Mouse (Mus musculus): ENCODE results near the gene Hist1h4k. TPM values are rescaled to one million over a fixed set of nuclear protein-coding genes. Genes with fewer than 3 reads are reported as not detected.

Gene Hist1h4k
- polyA plus RNA-seq (2021; fragmentation: Nextera tagmentation) = 0.70 and 3.0 TPM in 2 replicates
- long read RNA-seq, experiment 1, transcript Hist1h4k-201 (1 exons, 312 nt) = major isoform, 11 of 11 reads
- long read RNA-seq, experiment 1, partial matches to known transcripts = 0 of 11 reads
- long read RNA-seq, experiment 1, other reads (novel, unspliced or antisense) = 0 of 11 reads
- long read RNA-seq, experiment 2 = 0 reads

GRCm38 (mm10) chr13:21750159-21751017 lies at the start of gene Hist1h4k:
Hist1h4k (minus strand) TSS chr13:21750505.

DNA sequence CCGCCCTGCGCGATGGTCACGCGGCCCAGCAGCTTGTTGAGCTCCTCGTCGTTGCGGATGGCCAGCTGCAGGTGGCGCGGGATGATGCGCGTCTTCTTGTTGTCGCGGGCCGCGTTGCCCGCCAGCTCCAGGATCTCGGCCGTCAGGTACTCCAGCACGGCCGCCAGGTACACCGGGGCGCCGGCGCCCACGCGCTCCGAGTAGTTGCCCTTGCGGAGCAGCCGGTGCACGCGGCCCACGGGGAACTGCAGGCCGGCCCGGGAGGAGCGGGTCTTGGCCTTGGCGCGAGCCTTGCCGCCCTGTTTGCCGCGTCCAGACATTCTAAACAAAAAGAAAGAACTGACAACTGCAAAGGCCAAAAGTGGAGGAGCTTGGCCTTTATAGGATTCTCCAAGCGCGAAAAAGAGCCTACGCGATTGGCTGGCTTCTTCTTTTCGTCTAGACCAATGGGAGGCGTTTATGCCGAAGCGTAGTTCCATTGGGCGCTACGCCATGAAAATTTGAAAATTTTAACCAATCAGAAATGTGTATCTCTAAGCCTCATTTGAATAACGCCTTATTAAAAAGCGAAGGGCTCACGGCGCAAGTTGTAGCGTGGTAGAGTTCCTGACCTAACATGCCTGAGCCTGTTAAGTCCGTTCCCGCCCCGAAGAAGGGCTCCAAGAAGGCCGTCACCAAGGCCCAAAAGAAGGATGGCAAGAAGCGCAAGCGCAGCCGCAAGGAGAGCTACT lies 36.8 kb upstream of the Hist1h4k start, which contains the start of the genes Hist1h2an and Hist1h2bp:
Gene Hist1h2an, minus strand, starts transcription at position 320 of the 731 bp plus-strand sequence.
Gene Hist1h2bp, plus strand, starts transcription at position 563 of the 731 bp plus-strand sequence.

DNA sequence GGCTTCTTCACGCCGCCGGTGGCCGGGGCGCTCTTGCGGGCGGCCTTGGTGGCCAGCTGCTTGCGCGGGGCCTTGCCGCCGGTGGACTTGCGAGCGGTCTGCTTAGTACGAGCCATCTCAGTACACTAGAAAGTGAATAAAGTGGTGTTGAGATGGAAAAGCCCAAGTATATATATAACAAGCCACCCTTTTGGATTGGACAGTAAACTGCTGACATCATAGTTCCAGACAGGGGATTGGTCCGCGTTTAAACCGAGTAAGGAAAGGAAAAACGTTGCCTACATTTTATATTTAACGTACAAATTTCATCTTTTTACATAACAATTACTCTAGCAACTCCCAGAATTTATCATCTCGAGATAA lies 32.9 kb upstream of the Hist1h4k start, which contains the start of gene Hist1h3i:
Gene Hist1h3i, minus strand, starts transcription at position 116 of the 363 bp plus-strand sequence.

GRCm38 (mm10) chr13:21779767-21780731 lies 29.7 kb upstream of the Hist1h4k start, which contains the start of gene Hist1h1b:
Hist1h1b (minus strand) TSS chr13:21780625.

DNA sequence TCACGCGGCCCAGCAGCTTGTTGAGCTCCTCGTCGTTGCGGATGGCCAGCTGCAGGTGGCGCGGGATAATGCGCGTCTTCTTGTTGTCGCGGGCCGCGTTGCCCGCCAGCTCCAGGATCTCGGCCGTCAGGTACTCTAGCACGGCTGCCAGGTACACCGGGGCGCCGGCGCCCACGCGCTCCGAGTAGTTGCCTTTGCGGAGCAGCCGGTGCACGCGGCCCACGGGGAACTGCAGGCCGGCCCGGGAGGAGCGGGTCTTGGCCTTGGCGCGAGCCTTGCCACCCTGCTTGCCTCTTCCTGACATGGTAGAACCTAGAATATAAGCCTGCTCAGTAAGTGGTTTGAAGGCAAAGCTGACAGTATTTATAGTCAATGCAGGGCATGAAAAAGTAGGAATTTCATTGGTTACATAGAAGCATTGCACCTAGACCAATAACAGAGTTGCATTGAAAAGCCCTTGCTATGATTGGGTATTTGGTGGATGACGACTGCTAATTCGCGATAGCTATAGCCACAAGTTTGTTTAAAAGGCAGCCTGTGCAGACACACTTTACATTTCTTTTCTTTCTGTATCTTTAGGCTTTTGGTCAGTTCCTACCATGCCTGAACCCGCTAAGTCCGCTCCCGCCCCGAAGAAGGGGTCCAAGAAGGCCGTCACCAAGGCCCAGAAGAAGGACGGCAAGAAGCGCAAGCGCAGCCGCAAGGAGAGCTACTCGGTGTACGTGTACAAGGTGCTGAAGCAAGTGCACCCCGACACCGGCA lies 3.4 kb upstream of the Hist1h4k start, which contains the start of the genes Hist1h2ak and Hist1h2bn:
Gene Hist1h2ak, minus strand, starts transcription at position 304 of the 762 bp plus-strand sequence.
Gene Hist1h2bn, plus strand, starts transcription at position 600 of the 762 bp plus-strand sequence.

GRCm38 (mm10) chr13:21734906-21735767 lies 15.2 kb downstream of the Hist1h4k start, which contains the start of gene Hist1h4j:
Hist1h4j (plus strand) TSS chr13:21735064.

DNA sequence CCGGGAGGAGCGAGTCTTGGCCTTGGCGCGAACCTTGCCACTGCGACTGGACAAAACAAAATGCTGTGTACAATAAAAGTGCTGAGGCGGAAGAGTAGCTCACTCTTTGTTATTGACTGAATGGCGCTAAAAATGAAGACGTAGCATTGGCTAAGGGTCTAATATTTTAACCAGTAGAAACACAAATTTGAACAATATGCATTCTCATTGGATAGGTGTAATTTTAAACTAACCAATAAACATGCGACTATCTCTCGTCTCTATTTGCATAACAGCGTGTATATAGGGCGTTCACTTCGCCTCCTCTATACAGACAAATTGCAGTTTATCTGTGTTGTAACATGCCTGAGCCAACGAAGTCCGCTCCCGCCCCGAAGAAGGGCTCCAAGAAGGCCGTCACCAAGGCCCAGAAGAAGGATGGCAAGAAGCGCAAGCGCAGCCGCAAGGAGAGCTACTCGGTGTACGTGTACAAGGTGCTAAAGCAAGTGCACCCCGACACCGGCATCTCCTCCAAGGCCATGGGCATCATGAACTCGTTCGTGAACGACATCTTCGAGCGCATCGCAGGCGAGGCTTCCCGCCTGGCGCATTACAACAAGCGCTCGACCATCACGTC lies 28.4 kb downstream of the Hist1h4k start, which contains the start of gene Hist1h2bm:
Gene Hist1h2bm, plus strand, starts transcription at position 288 of the 616 bp plus-strand sequence.

GRCm38 (mm10) chr13:21717397-21718357 lies 32.6 kb downstream of the Hist1h4k start, which contains the start of gene Hist1h3h:
Hist1h3h (plus strand) TSS chr13:21717659.

GRCm38 (mm10) chr13:21715864-21716539 lies 34.3 kb downstream of the Hist1h4k start, which contains the start of the genes Hist1h2bl and Hist1h2ai:
Hist1h2bl (minus strand) TSS chr13:21716143.
Hist1h2ai (plus strand) TSS chr13:21716422.

Other genes with a start within 250 kb of the Hist1h4k start
- 13.2 and 14.1 TPM in 2 replicates for gene Gm11273, start 249.1 kb downstream of the Hist1h4k start, polyA plus RNA-seq (2021; fragmentation: Nextera tagmentation)
- 3.0 and 3.3 TPM in 2 replicates for gene Zkscan8, start 219.4 kb downstream of the Hist1h4k start, polyA plus RNA-seq (2021; fragmentation: Nextera tagmentation)
- 0.09 TPM in 1 of 2 replicates, not detected in the other for gene Olfr1366, start 207.7 kb downstream of the Hist1h4k start, polyA plus RNA-seq (2021; fragmentation: Nextera tagmentation)
- gene Olfr1535, start 190.6 kb downstream of the Hist1h4k start, polyA plus RNA-seq (2021; fragmentation: Nextera tagmentation) = 0.06 TPM in 1 of 2 replicates, not detected in the other
- not detected in 2 replicates for gene Olfr1364, start 168.7 kb downstream of the Hist1h4k start, polyA plus RNA-seq (2021; fragmentation: Nextera tagmentation)
- gene Olfr1362, start 136.5 kb downstream of the Hist1h4k start, polyA plus RNA-seq (2021; fragmentation: Nextera tagmentation) = not detected in 2 replicates
- gene Olfr11, start 108.0 kb downstream of the Hist1h4k start, polyA plus RNA-seq (2021; fragmentation: Nextera tagmentation) = not detected in 2 replicates
- gene Olfr1361, start 87.1 kb downstream of the Hist1h4k start, polyA plus RNA-seq (2021; fragmentation: Nextera tagmentation) = not detected in 2 replicates
- gene Olfr1360, start 73.1 kb downstream of the Hist1h4k start, polyA plus RNA-seq (2021; fragmentation: Nextera tagmentation) = not detected in 2 replicates
- not detected in 2 replicates for gene Olfr1359, start 52.4 kb downstream of the Hist1h4k start, polyA plus RNA-seq (2021; fragmentation: Nextera tagmentation)
- gene Hist1h2bl, start 34.4 kb downstream of the Hist1h4k start, polyA plus RNA-seq (2021; fragmentation: Nextera tagmentation) = not detected in 2 replicates
- not detected in 2 replicates for gene Hist1h2ai, start 34.1 kb downstream of the Hist1h4k start, polyA plus RNA-seq (2021; fragmentation: Nextera tagmentation)
- not detected in 2 replicates for gene Hist1h3h, start 32.8 kb downstream of the Hist1h4k start, polyA plus RNA-seq (2021; fragmentation: Nextera tagmentation)
- not detected in 2 replicates for gene Hist1h2bm, start 28.5 kb downstream of the Hist1h4k start, polyA plus RNA-seq (2021; fragmentation: Nextera tagmentation)
- 0.83 and 0.92 TPM in 2 replicates for gene Hist1h4j, start 15.4 kb downstream of the Hist1h4k start, polyA plus RNA-seq (2021; fragmentation: Nextera tagmentation)
- gene Hist1h2ak, start 3.3 kb upstream of the Hist1h4k start, polyA plus RNA-seq (2021; fragmentation: Nextera tagmentation) = 1.8 TPM in 1 of 2 replicates, not detected in the other
- gene Hist1h2bn, start 3.6 kb upstream of the Hist1h4k start, polyA plus RNA-seq (2021; fragmentation: Nextera tagmentation) = 1.0 and 2.3 TPM in 2 replicates
- gene Hist1h1b, start 30.1 kb upstream of the Hist1h4k start, polyA plus RNA-seq (2021; fragmentation: Nextera tagmentation) = 0.59 and 0.97 TPM in 2 replicates
- 1.7 and 2.9 TPM in 2 replicates for gene Hist1h3i, start 32.9 kb upstream of the Hist1h4k start, polyA plus RNA-seq (2021; fragmentation: Nextera tagmentation)
- gene Hist1h2an, start 36.7 kb upstream of the Hist1h4k start, polyA plus RNA-seq (2021; fragmentation: Nextera tagmentation) = 2.4 TPM in 1 of 2 replicates, not detected in the other
- gene Hist1h2bp, start 37.0 kb upstream of the Hist1h4k start, polyA plus RNA-seq (2021; fragmentation: Nextera tagmentation) = not detected in 2 replicates
- gene Hist1h2bq, start 59.7 kb upstream of the Hist1h4k start, polyA plus RNA-seq (2021; fragmentation: Nextera tagmentation) = 0.40 and 1.2 TPM in 2 replicates
- not detected in 2 replicates for gene Hist1h2ao, start 60.0 kb upstream of the Hist1h4k start, polyA plus RNA-seq (2021; fragmentation: Nextera tagmentation)
- 1.8 and 3.3 TPM in 2 replicates for gene Hist1h4m, start 61.2 kb upstream of the Hist1h4k start, polyA plus RNA-seq (2021; fragmentation: Nextera tagmentation)
- gene Hist1h4n, start 81.7 kb upstream of the Hist1h4k start, polyA plus RNA-seq (2021; fragmentation: Nextera tagmentation) = 0.64 and 2.7 TPM in 2 replicates
- gene Hist1h2ap, start 83.0 kb upstream of the Hist1h4k start, polyA plus RNA-seq (2021; fragmentation: Nextera tagmentation) = 68.6 TPM in 2 replicates
- not detected in 2 replicates for gene Hist1h2br, start 83.2 kb upstream of the Hist1h4k start, polyA plus RNA-seq (2021; fragmentation: Nextera tagmentation)
- gene Zfp184, start 194.6 kb upstream of the Hist1h4k start, polyA plus RNA-seq (2021; fragmentation: Nextera tagmentation) = 1.6 and 2.5 TPM in 2 replicates
- gene Pom121l2, start 230.7 kb upstream of the Hist1h4k start, polyA plus RNA-seq (2021; fragmentation: Nextera tagmentation) = 0.10 TPM in 1 of 2 replicates, not detected in the other

Data from left cerebral cortex, adult 6 months (tissue).